Mouse (Mus musculus) left cerebral cortex, adult 8-10 months (tissue): ENCODE results near the gene Jmy. TPM values are rescaled to one million over a fixed set of nuclear protein-coding genes. Genes with fewer than 3 reads are reported as not detected.

Experiments used
- DNase-seq, 2 experiments: peaks; one replicate each; pipeline ENCODE4 v3.0.0; 2022; ENCODE audit warnings: low spot score in 2 of 2
- total RNA-seq, 4 experiments: library from RNA; stranded (reverse); gene quantifications; 2 replicates each; pipeline ENCODE4 v1.2.4; 2022

Jmy gene
- total RNA-seq, 4 experiments from 2014 or later: 37.3 to 40.8 (median 39.2) TPM

GRCm38 (mm10) chr13:93459566-93459965 is 40.0 kb downstream of the Jmy start:
- no peak for DNase-seq

DNA sequence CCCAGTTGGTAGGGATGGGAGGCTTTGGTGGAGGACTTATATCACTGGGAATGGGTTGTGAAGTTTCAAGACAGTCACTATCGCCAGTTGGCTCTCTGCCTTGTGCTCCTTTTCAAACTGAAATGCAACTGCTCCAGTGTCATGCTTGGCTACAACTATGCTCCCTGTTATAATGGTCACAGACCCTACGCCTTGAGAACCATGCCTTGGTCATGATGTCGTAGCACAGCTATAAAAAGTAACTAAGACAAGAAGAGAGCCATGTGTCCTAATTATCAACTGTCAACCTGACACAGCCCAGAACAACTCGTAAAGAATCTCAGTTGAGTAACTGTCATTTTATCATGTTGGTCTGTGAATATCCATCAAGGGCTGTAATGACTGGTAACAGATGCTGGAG is 41.0 kb downstream of the Jmy start:
- DNase-seq: no peak

DNA sequence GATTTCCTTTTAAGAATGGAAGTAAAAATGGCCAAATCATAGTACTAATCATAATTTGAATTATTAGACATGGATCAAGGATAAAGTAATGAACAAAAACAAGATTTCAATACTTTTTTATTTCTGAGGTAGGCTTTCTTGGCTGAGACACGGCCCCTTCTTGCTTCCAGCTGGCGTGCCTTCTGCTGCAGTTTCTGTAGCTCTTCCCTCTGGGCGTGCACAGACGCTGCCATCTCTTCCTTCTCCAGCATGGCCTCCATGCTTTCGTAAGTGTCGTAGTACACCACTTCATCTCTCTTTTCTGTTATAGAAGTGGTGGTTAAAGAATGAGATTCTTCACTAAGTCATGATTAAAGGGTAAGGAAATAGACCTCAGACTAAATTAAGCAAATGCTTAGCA is 46.3 kb downstream of the Jmy start:
- peak in 1 of 2 experiments; percentile 27 for DNase-seq

GRCm38 (mm10) chr13:93440167-93440566 is 59.4 kb downstream of the Jmy start:
- DNase-seq: no peak

GRCm38 (mm10) chr13:93429205-93429604 is 70.4 kb downstream of the Jmy start:
- DNase-seq: no peak

DNA sequence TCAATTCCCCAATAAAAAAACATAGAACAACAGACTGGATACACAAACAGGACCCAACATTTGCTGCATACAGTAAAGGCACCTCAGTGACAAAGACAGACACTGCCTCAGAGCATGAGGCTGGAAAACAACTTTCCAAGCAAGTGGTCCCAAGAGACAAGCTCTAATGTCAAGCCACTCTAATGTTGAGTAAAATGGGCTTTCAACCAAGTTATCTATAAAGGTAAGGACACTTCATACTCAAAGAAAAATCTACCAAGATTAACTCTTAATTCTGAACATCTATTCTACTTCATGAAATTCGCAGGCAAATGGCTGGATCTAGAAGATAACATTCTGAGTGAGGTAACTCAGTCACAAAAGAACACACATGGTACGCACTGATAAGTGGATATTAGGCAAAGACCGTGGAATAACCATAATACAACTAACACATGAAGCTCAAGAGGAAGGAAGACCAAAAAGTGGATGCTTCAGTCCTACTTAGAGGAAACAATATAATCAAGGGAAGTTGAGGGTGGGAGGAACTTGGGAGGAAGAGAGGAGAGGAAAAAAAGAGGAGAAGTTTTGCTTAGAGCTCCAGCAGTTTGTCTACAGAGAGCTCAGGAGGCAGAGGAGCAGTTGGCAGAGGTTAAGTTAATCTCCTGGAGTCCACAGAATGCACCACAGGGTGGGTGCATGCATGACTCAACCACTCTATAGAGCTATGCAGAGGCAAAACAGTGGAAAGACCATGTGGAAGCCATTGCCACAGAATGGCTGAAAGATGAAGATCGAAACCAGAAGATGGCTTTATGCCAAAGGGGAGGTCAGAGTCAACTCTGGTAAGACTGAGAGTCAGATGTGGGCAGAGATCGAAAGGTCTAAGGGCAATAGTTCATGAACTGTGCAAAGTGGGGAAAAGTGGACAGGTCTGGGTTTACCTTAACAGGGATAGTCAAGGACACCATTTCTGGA is 71.4 kb downstream of the Jmy start:
- no peak for DNase-seq

GRCm38 (mm10) chr13:93423224-93423623 is 76.4 kb downstream of the Jmy start:
- DNase-seq: no peak

DNA sequence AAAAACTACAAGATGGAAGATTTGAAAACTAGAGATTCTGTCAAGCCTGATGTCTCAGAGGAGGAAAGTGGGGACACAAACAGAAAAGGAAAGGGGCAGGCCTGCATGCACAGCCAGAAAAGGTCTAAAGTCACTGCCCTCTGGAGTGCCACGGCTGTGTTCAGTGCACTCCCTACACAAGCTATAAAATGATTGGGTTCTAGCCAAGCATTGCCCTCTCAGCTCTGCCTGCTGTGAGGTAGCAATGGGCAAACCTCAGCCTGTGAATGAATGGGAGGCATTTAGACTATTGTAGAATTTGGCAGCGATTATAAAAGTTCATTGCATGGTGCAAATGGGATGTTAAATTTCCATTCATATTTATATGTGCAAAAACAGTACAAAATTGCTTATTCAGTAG is 79.8 kb downstream of the Jmy start:
- DNase-seq: no peak

- no peak for DNase-seq
These were observed 81.3 kb downstream of the Jmy start for GRCm38 (mm10) chr13:93418292-93418691.

- DNase-seq: no peak
These were observed 84.6 kb downstream of the Jmy start for GRCm38 (mm10) chr13:93415055-93415454.

GRCm38 (mm10) chr13:93410343-93410742 is 89.3 kb downstream of the Jmy start:
- DNase-seq: no peak

GRCm38 (mm10) chr13:93406855-93407254 is 92.8 kb downstream of the Jmy start:
- no peak for DNase-seq

- DNase-seq: no peak
These were observed 97.7 kb downstream of the Jmy start for GRCm38 (mm10) chr13:93401947-93402346.

DNA sequence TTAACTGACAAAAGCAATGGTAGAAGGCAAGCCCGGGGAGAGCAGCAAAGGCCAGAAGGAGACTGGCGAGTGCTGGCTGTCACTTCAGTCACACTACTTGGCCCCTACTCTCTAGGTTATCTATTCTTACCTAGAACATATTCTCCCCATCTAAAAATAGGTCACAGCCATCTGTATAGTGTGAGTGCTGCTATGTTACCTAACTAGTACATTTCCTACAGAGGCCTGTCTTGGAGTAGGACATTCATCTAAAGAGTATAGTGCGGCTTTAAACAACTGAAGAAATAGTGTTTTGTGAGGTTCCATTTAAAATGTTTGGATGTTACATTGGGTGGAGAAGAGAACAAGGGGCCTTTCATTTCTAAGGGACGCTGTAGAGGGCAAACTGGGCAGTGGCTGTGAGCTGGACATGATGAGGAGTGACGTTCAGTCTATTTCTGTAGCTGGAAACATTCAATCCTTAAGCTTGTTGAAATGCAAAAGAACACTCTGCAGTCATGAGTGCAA is 99.8 kb downstream of the Jmy start:
- DNase-seq: no peak

DNA sequence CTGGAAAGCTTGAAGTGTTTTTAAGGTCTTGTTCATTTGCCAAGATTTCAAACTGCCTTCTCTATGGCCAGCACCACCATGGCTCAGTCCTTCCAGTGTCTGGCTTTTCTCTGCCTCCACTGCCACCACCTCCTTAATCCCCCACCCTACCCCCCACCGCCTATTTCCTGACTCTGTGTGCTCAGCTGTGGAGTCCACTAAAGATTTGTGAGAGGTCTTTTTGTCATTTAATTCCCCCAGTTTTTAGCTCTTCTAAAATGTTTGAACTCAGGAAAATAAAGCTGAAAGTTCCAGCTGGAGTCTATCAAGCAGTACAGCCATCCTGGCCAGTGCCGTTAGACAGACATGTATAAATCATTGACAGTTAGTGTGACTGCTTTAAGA is 110.4 kb downstream of the Jmy start:
- DNase-seq: no peak

DNA sequence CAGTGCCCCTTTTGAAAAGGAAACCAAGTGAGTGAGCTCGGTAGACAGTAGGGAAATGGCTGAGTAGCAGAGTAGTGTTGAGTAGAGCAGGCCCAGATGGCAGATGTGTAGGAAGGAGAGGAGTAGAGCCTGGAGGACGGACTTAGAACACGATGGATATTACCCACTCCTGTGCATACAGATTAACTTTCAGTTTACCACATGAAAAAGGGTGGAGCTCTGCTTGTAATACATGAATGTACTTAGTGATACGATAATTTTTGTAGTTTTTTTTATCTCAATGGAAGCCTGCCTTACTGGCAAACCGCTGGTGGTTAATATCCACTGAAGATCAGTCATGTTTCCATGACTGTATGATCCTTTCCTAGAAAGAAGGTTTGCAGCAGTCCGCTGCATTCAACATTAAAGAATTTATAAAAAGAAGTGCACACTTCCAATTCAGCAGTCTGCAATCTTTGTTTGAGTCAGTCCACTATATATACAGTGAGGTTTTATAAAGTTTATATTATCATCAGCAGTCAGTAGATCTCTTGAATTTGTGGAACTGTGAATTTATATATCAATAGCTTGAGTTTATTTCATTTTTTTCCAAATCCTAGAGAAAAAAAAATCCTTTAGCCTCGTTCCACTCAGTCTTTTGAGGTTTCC is 110.9 kb downstream of the Jmy start:
- DNase-seq: no peak

- DNase-seq: no peak
These were observed 112.2 kb downstream of the Jmy start for GRCm38 (mm10) chr13:93387440-93387839.

DNA sequence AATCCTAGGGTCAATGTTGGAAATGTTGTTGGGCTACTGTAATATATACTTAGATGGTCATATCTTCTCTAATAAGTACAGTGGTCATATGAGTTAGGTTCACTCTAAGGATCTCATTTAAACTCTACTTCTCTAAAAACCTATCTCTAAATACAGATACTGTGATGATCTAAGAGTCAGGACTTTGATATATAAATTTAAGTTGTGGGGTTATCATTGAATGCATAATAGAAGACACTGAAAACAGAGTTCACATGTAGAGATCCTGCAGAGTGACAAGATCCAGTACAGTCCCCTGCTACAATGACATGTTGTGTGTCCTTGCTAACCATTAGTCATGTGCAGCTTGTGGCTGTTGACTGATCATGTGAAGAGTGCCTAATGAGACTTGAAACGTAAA is 114.5 kb downstream of the Jmy start:
- no peak for DNase-seq

GRCm38 (mm10) chr13:93384481-93384880 is 115.1 kb downstream of the Jmy start:
- DNase-seq: no peak

- no peak for DNase-seq
These were observed 116.0 kb downstream of the Jmy start for GRCm38 (mm10) chr13:93383620-93384019.

GRCm38 (mm10) chr13:93383092-93383491 is 116.5 kb downstream of the Jmy start:
- DNase-seq: no peak

- no peak for DNase-seq
These were observed 118.3 kb downstream of the Jmy start for GRCm38 (mm10) chr13:93381301-93381700.
